Mouse (Mus musculus) MEL-GATA-1-ER (cell line): ENCODE results near the gene Mrpl37.

Source experiments
- DNase-seq: peaks from one replicate; pipeline ENCODE4 v3.0.0-alpha.2; 2012; ENCODE audit warnings: low read depth; ENCODE audit errors: extremely low read depth

Gene Mrpl37

DNA sequence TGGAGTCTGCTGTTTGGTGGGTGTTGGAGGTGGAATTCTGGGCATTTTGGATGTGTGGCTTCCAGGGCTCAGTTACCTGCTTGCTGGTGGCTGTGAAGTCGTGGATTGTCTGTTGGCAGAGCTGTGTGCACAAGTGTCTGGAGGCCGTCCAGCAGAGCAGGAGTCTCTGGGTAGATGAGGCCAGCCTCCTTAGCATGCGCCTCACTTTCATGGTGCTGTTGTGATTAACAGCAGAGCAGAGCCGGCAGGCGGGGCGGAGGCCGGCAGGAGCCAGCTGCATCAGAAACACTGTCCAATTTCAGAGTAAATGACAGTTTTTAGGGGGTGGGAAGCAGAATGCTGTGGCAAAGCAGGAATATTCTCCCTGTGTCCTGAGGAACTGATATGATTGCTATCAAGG is 47.6 kb downstream of the Mrpl37 start:
- DNase-seq, result no peak

DNA sequence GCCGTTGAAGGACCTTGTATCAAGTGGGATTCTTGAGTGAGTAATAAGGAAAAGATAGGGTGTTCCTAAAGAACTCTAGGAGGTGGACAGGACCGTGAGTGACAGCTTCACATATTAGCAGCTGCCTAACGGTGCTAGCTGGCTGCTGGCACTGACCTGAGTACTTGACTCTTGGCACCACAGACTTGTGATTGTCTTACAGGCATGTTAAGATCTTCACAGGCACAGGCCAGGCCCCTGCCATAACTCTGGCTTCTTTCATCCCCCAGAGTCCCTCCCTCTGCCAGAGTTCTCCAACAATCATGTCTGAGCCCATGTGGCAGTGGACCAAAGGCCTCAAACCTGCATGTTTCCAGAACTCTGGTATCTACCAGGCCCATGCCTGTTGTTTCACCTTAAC is 48.1 kb downstream of the Mrpl37 start:
- DNase-seq, result no peak

DNA sequence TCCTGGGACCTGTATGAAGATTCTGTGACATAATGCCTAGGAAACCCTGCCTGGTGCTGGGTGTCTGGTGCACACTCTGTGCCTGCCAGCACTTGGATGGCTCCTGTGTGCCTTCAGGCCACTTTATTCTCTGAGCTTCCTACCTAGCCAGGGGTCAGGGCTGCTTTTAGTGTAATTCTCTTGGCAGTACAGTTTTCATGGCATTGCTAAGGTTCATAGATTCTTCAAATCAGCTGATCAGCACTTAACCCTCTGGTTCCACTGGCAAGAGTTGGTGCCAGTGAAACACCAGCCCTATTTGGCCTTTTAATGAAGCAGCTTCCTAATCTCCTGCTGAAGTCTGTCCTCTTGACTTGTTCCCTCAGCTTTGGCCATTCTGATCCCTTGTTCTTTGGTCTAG is 49.4 kb downstream of the Mrpl37 start:
- DNase-seq, result no peak

DNA sequence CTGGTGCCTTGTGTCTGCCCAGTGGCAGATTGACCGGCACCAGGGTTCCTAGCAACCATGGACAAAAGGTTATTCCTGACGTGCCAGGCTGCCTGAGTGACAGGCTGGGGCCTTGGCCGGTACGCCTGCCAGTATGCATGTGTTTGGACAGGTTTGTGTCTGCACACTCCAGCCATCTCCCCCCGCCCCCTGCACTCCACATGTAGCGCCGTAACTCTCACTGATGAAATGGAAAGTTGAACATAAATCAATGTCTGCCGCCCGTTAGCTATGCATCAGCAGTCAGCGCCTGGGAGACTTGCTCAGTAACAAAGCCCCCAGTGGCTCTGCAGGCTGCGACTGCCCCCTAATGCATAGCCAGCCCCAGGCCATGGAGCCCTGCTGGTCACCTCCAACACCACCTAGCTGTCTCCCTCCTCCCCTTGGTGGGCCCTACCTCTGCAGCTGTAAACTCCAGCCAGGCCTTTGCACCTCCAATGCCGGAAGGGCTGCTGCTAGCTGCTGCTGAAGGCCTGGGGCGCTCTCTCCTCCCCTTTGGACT is 50.6 kb downstream of the Mrpl37 start:
- no peak for DNase-seq

DNA sequence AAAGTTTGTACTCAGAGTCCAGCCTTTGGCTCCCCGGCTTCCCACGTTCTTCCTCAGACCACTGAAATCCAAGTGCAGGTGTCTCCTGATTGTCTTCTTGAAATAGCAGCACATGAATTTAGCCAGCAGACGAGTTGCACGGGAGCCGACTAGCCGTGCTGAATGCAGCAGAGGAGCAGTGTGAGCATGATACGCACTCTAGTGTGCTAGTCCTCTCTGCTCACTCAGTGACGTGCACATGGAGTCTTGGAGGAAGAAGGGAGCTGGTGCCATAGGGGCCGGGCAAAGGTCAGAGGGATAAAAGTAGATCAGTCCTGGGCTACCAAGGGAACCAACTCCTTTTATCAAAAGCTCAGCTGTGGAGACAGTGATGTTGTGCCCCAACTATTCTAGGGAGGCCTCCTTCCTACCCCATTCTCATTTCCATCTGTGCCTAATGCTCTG is 52.8 kb downstream of the Mrpl37 start:
- DNase-seq, result no peak

DNA sequence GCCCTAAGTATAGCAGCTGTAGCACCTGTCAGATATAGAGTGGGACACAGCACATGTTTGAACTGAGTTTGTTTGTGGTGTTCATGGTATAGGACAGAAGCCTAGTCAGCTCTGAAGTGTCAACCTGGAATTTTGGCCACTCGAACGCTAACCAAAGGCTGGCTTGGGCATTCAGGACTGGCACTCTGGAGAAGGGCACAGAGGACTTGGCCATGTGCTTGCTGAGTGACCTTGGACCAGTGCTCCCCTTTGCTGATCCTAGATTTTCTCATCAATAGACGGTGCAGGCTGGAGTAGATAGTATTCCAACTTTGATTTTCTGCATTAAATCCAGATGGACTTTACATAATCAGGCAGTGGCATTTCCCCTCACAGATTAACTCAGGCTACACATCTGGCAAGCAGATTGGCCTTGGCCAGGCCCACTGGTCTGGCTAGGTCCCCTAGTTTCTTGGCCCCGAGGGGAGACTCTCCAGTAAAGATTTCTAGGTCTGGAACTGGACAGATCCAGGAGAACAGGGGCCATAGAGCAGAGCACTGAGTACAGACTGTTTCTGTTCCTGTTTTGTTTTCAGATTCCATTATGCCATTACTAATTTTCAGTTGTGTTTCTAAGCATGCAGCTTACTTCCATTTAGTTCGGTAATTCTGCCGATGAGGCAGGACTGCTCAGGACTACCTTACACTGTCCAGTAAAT is 53.4 kb downstream of the Mrpl37 start:
- no peak for DNase-seq

DNA sequence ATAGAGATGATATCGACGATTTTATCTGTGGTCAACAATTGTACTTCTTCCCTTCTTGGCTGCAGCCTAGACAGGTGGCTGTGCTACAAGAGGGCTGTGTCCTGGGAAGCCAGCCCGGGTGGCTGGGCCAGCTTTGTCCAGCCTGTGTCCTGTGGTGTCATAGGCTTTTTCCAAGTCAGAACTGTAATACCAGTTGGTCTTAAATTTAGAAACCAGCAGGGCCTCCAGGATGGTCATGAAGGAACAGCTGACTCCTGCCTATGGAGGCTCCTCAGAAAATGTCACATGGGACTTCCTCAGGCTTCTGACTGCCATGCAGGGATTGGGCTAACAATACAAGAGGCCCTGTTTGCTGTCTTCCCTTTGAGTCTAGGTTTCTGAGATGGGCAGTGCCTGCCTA is 54.1 kb downstream of the Mrpl37 start:
- no peak for DNase-seq

DNA sequence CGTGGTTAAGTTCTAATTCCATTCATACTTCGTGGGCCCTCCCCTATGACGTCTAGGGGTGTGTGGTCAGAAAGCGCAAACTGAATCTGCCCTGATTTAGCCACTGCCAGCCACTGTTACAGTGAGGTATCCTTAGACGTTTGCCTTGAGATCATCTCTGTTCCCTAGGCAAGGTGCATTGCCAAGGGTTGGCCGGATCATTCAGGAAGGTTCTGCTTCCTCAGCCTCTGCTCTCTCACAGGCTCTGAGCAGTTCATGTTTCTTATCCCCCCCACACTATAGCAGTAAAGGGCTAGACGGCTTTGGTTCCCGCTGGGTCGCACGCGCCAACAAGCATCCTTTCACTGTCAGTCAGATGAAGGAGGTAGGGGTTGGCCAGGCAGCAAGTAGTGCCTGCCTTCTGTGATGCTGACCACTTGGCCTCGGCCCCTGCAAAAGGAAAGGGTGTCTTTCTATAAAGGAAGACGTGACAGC is 54.6 kb downstream of the Mrpl37 start:
- DNase-seq, result no peak

DNA sequence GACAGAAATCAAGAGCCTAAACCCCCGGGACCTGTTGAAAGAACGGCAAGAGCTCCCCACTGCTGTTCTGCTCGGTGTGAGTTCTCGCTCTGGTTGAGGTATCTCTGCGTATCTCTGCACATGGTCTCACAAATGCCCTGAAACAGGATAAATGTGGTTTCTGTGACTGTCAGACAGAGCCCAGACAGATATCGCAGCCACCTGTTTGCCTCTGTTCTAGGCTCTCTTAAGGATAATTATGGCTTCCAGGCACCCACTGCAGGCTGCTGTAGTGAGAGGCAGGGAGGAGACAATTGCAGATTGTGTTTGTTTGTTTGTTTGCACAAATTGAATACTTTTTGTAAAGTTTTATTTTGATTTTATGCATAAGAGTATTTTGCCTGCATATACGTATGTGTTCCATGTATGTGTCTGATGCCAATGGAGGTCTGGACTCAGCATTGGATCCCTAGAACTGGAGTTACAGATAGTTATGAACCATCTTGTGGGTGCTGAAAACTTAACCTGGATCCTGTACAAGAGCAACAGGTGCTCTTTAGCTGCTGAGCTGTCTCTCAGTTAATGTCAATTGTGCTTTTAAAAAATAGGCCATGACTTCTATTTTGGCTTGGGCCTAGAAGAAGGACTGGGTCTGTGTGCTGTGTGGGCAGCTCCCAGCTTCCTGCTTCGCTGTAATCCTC is 55.2 kb downstream of the Mrpl37 start:
- no peak for DNase-seq

DNA sequence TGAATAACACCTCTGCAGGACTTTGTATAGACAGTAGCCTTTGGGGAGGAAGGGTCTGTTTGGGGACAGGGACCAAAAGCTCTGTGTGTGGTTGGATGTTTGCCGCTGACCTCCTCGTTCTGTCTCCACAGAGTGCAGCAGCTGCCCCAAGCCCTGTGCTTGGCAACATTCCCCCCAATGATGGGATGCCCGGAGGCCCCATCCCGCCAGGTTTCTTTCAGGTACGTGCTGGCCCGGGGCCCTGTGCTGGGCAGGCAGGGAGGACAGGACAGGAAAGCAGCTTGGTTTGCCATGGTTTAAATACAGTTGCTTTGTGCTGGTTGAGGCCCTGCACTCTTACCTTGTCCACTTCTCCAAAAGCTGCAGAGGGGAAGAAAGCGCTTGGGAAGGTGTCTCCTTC is 57.1 kb downstream of the Mrpl37 start:
- DNase-seq, result no peak

DNA sequence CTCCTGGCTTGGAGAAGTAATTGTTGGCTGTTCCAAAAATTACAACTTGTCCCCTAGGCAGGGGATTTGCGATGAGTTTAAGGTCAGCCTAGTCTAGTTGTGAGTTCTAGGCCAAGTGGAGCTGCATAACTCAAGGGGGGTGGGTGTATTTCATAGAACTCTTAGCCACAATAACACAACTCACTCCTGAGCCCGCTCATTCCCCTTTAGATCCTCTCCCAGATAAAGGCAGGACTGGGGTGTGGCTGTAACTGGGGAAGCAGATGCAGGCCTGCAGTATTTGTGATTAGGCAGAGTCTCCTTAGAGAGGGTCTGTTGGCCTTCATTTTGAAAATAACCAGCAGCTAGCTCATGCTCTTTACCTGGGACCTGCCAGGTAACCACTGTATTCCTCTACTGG is 58.5 kb downstream of the Mrpl37 start:
- peak; percentile 55 for DNase-seq

DNA sequence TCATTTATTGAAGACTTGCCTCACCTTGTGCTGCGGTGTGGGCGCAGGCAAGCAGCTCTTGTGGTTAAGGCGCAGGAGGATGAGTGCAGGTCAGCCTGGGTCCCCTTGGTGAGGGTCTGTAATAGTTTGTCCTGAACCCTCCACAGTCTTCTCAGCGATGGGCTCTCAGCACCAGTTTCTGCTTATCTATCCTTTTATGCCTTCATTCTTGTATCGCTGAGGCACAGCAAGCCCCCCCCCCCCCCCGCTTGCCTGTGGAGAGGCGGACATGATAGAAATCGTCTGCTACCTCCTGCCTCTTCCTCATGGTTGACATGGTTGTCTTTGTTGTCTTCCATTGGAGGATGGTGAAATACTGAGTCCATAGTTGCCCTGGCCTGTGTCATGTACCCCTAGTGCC is 59.3 kb downstream of the Mrpl37 start:
- no peak for DNase-seq

DNA sequence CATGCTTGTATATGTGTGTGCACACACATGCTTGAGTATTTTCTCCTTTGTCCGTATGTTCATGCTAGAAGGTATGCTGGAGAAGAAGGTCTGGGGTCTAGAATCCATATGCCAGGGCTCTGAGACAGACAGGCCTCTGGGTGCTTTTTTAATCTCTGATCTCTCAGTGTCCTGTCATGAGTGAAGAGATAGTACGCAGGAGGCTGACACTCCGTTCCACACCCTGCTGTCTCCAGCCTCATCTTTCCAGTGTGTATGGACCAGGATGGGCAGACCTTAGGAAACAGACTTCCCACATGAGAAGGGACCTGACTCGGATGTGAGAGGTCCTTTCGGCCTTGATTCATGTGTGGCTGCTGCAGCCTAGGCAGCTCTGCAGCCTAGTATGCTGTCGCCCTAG is 59.9 kb downstream of the Mrpl37 start:
- no peak for DNase-seq

DNA sequence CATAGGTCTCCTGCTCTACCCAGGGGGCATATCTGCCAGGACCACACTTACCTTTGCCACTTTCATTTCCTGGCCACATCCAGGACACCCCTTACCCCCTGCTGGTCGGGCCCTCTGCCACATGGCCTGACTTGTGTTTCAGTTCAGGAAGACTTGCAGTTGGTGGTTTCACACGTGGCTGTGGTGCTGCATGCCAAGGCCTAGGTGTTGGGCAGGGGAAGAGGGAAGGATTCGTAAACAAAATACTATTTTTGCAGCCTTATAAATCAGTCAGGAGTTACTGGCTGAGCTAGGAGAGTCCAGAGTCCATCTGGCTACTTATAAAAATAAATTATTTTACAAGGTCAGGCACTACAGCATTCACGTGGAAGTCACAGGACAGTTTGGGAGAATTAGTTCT is 60.4 kb downstream of the Mrpl37 start:
- DNase-seq, result no peak
